Mouse (Mus musculus) left cerebral cortex, adult 8-10 months (tissue): ENCODE results near the gene Tmem131. TPM values are rescaled to one million over a fixed set of nuclear protein-coding genes. Genes with fewer than 3 reads are reported as not detected.

Experiments used
- DNase-seq, 2 experiments: peaks; one replicate each; pipeline ENCODE4 v3.0.0; 2022; ENCODE audit warnings: low spot score in 2 of 2
- total RNA-seq, 4 experiments: library from RNA; stranded (reverse); gene quantifications; 2 replicates each; pipeline ENCODE4 v1.2.4; 2022

Tmem131 gene
- total RNA-seq, 4 experiments from 2014 or later = 45.8 to 54.3 (median 53.0) TPM

GRCm38 (mm10) chr1:36886489-36886888 lies 57.0 kb downstream of the Tmem131 start:
- DNase-seq = no peak

GRCm38 (mm10) chr1:36884536-36884935 lies 58.9 kb downstream of the Tmem131 start:
- DNase-seq = no peak

- DNase-seq = no peak
Observed at GRCm38 (mm10) chr1:36883805-36884204, 59.7 kb downstream of the Tmem131 start.

- no peak for DNase-seq
Observed at GRCm38 (mm10) chr1:36879154-36879553, 64.3 kb downstream of the Tmem131 start.

- no peak for DNase-seq
Observed at GRCm38 (mm10) chr1:36877126-36877525, 66.3 kb downstream of the Tmem131 start.

- DNase-seq = no peak
Observed at GRCm38 (mm10) chr1:36874874-36875561, 68.4 kb downstream of the Tmem131 start.

- DNase-seq = no peak
Observed at GRCm38 (mm10) chr1:36871238-36871637, 72.2 kb downstream of the Tmem131 start.

GRCm38 (mm10) chr1:36870518-36870917 lies 72.9 kb downstream of the Tmem131 start:
- DNase-seq = no peak

GRCm38 (mm10) chr1:36864757-36865156 lies 78.7 kb downstream of the Tmem131 start:
- peak in 1 of 2 experiments; percentile 36 for DNase-seq

- DNase-seq = no peak
Observed at GRCm38 (mm10) chr1:36861775-36862174, 81.7 kb downstream of the Tmem131 start.

GRCm38 (mm10) chr1:36860876-36861275 lies 82.6 kb downstream of the Tmem131 start:
- no peak for DNase-seq

- no peak for DNase-seq
Observed at GRCm38 (mm10) chr1:36860431-36860849, 83.0 kb downstream of the Tmem131 start.

GRCm38 (mm10) chr1:36857081-36857480 lies 86.4 kb downstream of the Tmem131 start:
- DNase-seq = no peak

- no peak for DNase-seq
Observed at GRCm38 (mm10) chr1:36854198-36854765, 89.2 kb downstream of the Tmem131 start.

GRCm38 (mm10) chr1:36852085-36852484 lies 91.4 kb downstream of the Tmem131 start:
- no peak for DNase-seq

GRCm38 (mm10) chr1:36851392-36851791 lies 92.1 kb downstream of the Tmem131 start:
- DNase-seq = no peak

- DNase-seq = no peak
Observed at GRCm38 (mm10) chr1:36848036-36848435, 95.4 kb downstream of the Tmem131 start.

- no peak for DNase-seq
Observed at GRCm38 (mm10) chr1:36847276-36847675, 96.2 kb downstream of the Tmem131 start.

- DNase-seq = no peak
Observed at GRCm38 (mm10) chr1:36845031-36845430, 98.4 kb downstream of the Tmem131 start.

- no peak for DNase-seq
Observed at GRCm38 (mm10) chr1:36841806-36842205, 101.7 kb downstream of the Tmem131 start.

- no peak for DNase-seq
Observed at GRCm38 (mm10) chr1:36840959-36841358, 102.5 kb downstream of the Tmem131 start.

GRCm38 (mm10) chr1:36839858-36840257 lies 103.6 kb downstream of the Tmem131 start:
- DNase-seq = no peak

- no peak for DNase-seq
Observed at GRCm38 (mm10) chr1:36836274-36836954, 107.1 kb downstream of the Tmem131 start.
